Mouse (Mus musculus): ENCODE measurements at regions not wholly inside any gene's neighbourhood (a gene's known extent, or its start where the extent isn't known, plus 50 kb on each side); places are given as distances from the start of the nearest gene placed in this dataset.

DNA sequence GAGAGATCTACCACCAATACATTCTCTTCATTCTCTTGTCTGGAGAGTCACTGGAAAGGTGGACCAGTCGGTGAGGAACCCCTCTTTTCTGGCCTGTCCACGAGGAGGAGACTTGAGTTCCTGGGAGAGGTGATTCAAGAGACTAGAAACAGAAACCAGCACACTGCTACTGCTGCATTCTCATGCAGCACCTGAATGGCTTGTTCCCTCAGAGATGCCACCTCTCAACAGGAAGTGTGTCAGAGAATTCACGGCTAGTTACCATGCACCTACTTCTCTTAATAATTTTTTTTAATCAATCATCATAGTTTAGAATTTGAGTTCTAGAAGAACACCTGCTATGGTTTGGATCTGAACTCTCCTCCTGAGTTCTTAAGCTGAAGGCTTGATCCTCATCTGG lies 52.0 kb upstream of the Dynlrb2 start:
- 76% methylated on average over 3 of the region's 3 CpGs for WGBS

DNA sequence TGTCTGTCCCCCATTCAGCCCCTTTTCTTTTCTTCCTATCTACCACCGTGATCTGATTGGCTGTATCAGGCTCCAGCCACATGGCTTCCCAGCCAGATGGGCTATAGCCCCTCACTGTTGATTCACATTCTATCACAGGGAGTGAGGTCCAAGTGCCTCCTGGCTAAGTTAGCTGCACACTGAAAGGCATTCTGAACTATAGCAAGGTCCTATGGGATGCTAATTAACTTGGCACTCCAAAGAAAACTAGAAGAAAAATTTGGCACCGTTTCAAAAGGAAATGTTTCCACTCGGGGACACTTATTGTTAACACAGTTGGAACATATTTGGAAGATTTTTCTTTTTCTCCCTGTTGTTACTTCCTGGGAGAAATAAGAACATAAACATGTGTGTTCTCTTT lies 53.4 kb upstream of the Dynlrb2 start:
- Histone ChIP-seq H3K9me3 (ENCODE audit: control insufficient read depth) (no peaks in the 10 kb centered on the region), H3K36me3 (ENCODE audit: control insufficient read depth, insufficient read depth) (no peaks in the 10 kb centered on the region), H3K9ac (ENCODE audit: low read depth, low read length) (no peak overlapping the region), H3K27ac (ENCODE audit: low read depth, low read length) (no peak overlapping the region), H3K4me3 (ENCODE audit: low read depth, low read length) (no peak overlapping the region), H3K4me1 (replicated peaks; ENCODE audit: control insufficient read depth, insufficient read depth, low read length) (no peaks in the 10 kb centered on the region), H3K27me3 (replicated peaks; ENCODE audit: control insufficient read depth, insufficient read depth, low read length) (no peaks in the 10 kb centered on the region), H3K4me2 (replicated peaks; ENCODE audit: low read depth) (no peak overlapping the region)
- WGBS: 58% methylated on average over 3 of the region's 3 CpGs
- no peak for ATAC-seq
- TF ChIP-seq CTCF (IDR thresholded peaks at IDR 0.05; ENCODE audit: low read depth): no peak

More for the DNA sequence above, 52.0 kb upstream of the Dynlrb2 start:
- no peak for TF ChIP-seq CTCF (IDR thresholded peaks at IDR 0.05; ENCODE audit: low read depth)
- no peaks in the 10 kb centered on the region for H3K36me3 ChIP-seq (ENCODE audit: control insufficient read depth, insufficient read depth)
- no peak overlapping the region for H3K27ac ChIP-seq (ENCODE audit: low read depth, low read length)
- H3K4me3 ChIP-seq (ENCODE audit: low read depth, low read length): no peak overlapping the region
- no peak overlapping the region for H3K9ac ChIP-seq (ENCODE audit: low read depth, low read length)
- no peak for ATAC-seq
- H3K4me1 ChIP-seq (replicated peaks; ENCODE audit: control insufficient read depth, insufficient read depth, low read length): no peaks in the 10 kb centered on the region
- no peak overlapping the region for H3K4me2 ChIP-seq (replicated peaks; ENCODE audit: low read depth)
- H3K9me3 ChIP-seq (ENCODE audit: control insufficient read depth): no peaks in the 10 kb centered on the region
- H3K27me3 ChIP-seq (replicated peaks; ENCODE audit: control insufficient read depth, insufficient read depth, low read length): no peaks in the 10 kb centered on the region

DNA sequence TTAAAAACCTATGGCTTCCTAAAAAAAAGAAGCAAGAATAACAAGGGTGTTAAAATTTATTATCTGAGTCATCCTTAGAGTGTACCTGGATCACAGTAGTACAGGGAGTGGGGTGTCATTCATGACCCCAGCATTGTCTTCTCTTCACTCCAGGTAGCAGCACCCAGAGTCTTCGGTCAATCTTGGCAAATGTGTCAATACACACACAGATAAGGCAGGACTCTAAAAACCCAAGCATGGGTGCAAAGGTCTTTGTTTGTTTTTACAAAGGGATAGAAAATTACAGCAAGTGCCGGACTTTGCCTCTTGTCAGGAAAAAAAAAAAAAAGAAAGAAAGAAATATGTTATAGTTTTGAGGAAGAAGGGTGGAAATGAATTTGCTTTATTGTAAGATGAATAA lies 57.3 kb upstream of the Dynlrb2 start:
- Histone ChIP-seq H3K9ac (ENCODE audit: low read depth, low read length) (no peak overlapping the region), H3K4me3 (ENCODE audit: low read depth, low read length) (no peak overlapping the region), H3K36me3 (ENCODE audit: control insufficient read depth, insufficient read depth) (no peaks in the 10 kb centered on the region), H3K27me3 (replicated peaks; ENCODE audit: control insufficient read depth, insufficient read depth, low read length) (no peaks in the 10 kb centered on the region), H3K4me2 (replicated peaks; ENCODE audit: low read depth) (no peak overlapping the region), H3K4me1 (replicated peaks; ENCODE audit: control insufficient read depth, insufficient read depth, low read length) (no peaks in the 10 kb centered on the region), H3K27ac (ENCODE audit: low read depth, low read length) (no peak overlapping the region), H3K9me3 (ENCODE audit: control insufficient read depth) (no peaks in the 10 kb centered on the region)
- ATAC-seq: peak; percentile 60
- TF ChIP-seq CTCF (IDR thresholded peaks at IDR 0.05; ENCODE audit: low read depth): no peak
- 41% methylated on average over 2 of the region's 2 CpGs for WGBS

GRCm38 (mm10) chr8:116442827-116443226 lies 61.9 kb upstream of the Dynlrb2 start:
- ATAC-seq: no peak
- H3K9ac ChIP-seq (ENCODE audit: low read depth, low read length): no peak overlapping the region
- H3K36me3 ChIP-seq (ENCODE audit: control insufficient read depth, insufficient read depth): no peaks in the 10 kb centered on the region
- no peak for TF ChIP-seq CTCF (IDR thresholded peaks at IDR 0.05; ENCODE audit: low read depth)
- H3K27me3 ChIP-seq (replicated peaks; ENCODE audit: control insufficient read depth, insufficient read depth, low read length): no peaks in the 10 kb centered on the region
- H3K9me3 ChIP-seq (ENCODE audit: control insufficient read depth): no peaks in the 10 kb centered on the region
- H3K4me3 ChIP-seq (ENCODE audit: low read depth, low read length): no peak overlapping the region
- H3K4me1 ChIP-seq (replicated peaks; ENCODE audit: control insufficient read depth, insufficient read depth, low read length): no peaks in the 10 kb centered on the region
- H3K4me2 ChIP-seq (replicated peaks; ENCODE audit: low read depth): no peak overlapping the region
- WGBS: 60% methylated on average over 2 of the region's 2 CpGs
- H3K27ac ChIP-seq (ENCODE audit: low read depth, low read length): no peak overlapping the region

GRCm38 (mm10) chr8:116438895-116439294 lies 65.9 kb upstream of the Dynlrb2 start:
- Histone ChIP-seq H3K4me1 (replicated peaks; ENCODE audit: control insufficient read depth, insufficient read depth, low read length) (no peaks in the 10 kb centered on the region), H3K36me3 (ENCODE audit: control insufficient read depth, insufficient read depth) (no peaks in the 10 kb centered on the region), H3K27ac (ENCODE audit: low read depth, low read length) (no peak overlapping the region), H3K4me2 (replicated peaks; ENCODE audit: low read depth) (no peak overlapping the region), H3K9me3 (ENCODE audit: control insufficient read depth) (no peaks in the 10 kb centered on the region), H3K9ac (ENCODE audit: low read depth, low read length) (no peak overlapping the region), H3K4me3 (ENCODE audit: low read depth, low read length) (no peak overlapping the region), H3K27me3 (replicated peaks; ENCODE audit: control insufficient read depth, insufficient read depth, low read length) (no peaks in the 10 kb centered on the region)
- peak; percentile 94 for TF ChIP-seq CTCF (IDR thresholded peaks at IDR 0.05; ENCODE audit: low read depth)
- WGBS: 13% methylated on average over 7 of the region's 7 CpGs
- ATAC-seq: no peak

- TF ChIP-seq CTCF (IDR thresholded peaks at IDR 0.05; ENCODE audit: low read depth): no peak
- ATAC-seq: no peak
- no peaks in the 10 kb centered on the region for H3K4me1 ChIP-seq (replicated peaks; ENCODE audit: control insufficient read depth, insufficient read depth, low read length)
- H3K27me3 ChIP-seq (replicated peaks; ENCODE audit: control insufficient read depth, insufficient read depth, low read length): no peaks in the 10 kb centered on the region
- H3K4me2 ChIP-seq (replicated peaks; ENCODE audit: low read depth): no peak overlapping the region
- no peak overlapping the region for H3K9ac ChIP-seq (ENCODE audit: low read depth, low read length)
- H3K4me3 ChIP-seq (ENCODE audit: low read depth, low read length): no peak overlapping the region
- H3K36me3 ChIP-seq (ENCODE audit: control insufficient read depth, insufficient read depth): no peaks in the 10 kb centered on the region
- no peak overlapping the region for H3K27ac ChIP-seq (ENCODE audit: low read depth, low read length)
- H3K9me3 ChIP-seq (ENCODE audit: control insufficient read depth): no peaks in the 10 kb centered on the region
- 47% methylated on average over 15 of the region's 15 CpGs for WGBS
Observed at GRCm38 (mm10) chr8:116435268-116435980, 69.3 kb upstream of the Dynlrb2 start.

All from intestine, postnatal 0 days (tissue).